Mouse (Mus musculus): ENCODE measurements around the gene Icos.

The Icos gene

GRCm38 (mm10) chr1:61042842-61043241 lies 65.1 kb downstream of the Icos start:
- DNase-seq = no peak

- no peak for DNase-seq
Measured at GRCm38 (mm10) chr1:61046055-61046705, 68.5 kb downstream of the Icos start.

GRCm38 (mm10) chr1:61047336-61047735 lies 69.6 kb downstream of the Icos start:
- no peak for DNase-seq
